Mouse (Mus musculus): ENCODE data around the gene Vps50. TPM values are rescaled to one million over a fixed set of nuclear protein-coding genes. Genes with fewer than 3 reads are reported as not detected.

Vps50 gene
- polyA plus RNA-seq, 1 experiment = 6.3 TPM

- Histone ChIP-seq H3K79me2 (ENCODE audit: control insufficient read depth, insufficient read depth) (no peaks in the 10 kb centered on the region), H3K79me3 (ENCODE audit: low read depth) (no peaks in the 10 kb centered on the region), H3K36me3 (ENCODE audit: control insufficient read depth, insufficient read depth) (no peaks in the 10 kb centered on the region), H3ac (ENCODE audit: control insufficient read depth, insufficient read length, low read depth) (no peak overlapping the region), H3K27me3 (ENCODE audit: control insufficient read depth, insufficient read depth, insufficient read length) (no peaks in the 10 kb centered on the region), H3K4me3 (ENCODE audit: insufficient read depth, poor library complexity, severe bottlenecking) (no peak overlapping the region)
- TF ChIP-seq MAX (IDR thresholded peaks at IDR 0.05) = no peak
- TF ChIP-seq MYOG (IDR thresholded peaks at IDR 0.05; ENCODE audit: control insufficient read depth, extremely low read depth, insufficient read length) = no peak
- no peak for TF ChIP-seq USF1 (IDR thresholded peaks at IDR 0.05; ENCODE audit: low read depth)
- no peak for TF ChIP-seq CTCF (IDR thresholded peaks at IDR 0.05; ENCODE audit: control insufficient read depth, insufficient read depth, insufficient read length)
- no peak for TF ChIP-seq MYOD1 (IDR thresholded peaks at IDR 0.05; ENCODE audit: control insufficient read depth, insufficient read length, low read depth)
- TF ChIP-seq FOSL1 (IDR thresholded peaks at IDR 0.05; ENCODE audit: insufficient read depth, low read length, poor library complexity, severe bottlenecking) = no peak
- no peak for TF ChIP-seq CEBPB (IDR thresholded peaks at IDR 0.05; ENCODE audit: low read depth)
Observed at GRCm38 (mm10) chr6:3468627-3469026, 29.6 kb upstream of the Vps50 start.

GRCm38 (mm10) chr6:3470706-3471105, 27.5 kb upstream of the Vps50 start:
- H3K4me3 ChIP-seq (ENCODE audit: insufficient read depth, poor library complexity, severe bottlenecking) = no peak overlapping the region
- no peak overlapping the region for H3ac ChIP-seq (ENCODE audit: control insufficient read depth, insufficient read length, low read depth)

GRCm38 (mm10) chr6:3476299-3476698, 21.9 kb upstream of the Vps50 start:
- Histone ChIP-seq H3ac (ENCODE audit: control insufficient read depth, insufficient read length, low read depth) (no peak overlapping the region), H3K36me3 (ENCODE audit: control insufficient read depth, insufficient read depth) (no peaks in the 10 kb centered on the region), H3K79me2 (ENCODE audit: control insufficient read depth, insufficient read depth) (no peaks in the 10 kb centered on the region), H3K79me3 (ENCODE audit: low read depth) (no peaks in the 10 kb centered on the region), H3K4me3 (ENCODE audit: insufficient read depth, poor library complexity, severe bottlenecking) (no peak overlapping the region), H3K27me3 (ENCODE audit: control insufficient read depth, insufficient read depth, insufficient read length) (peaks cover 3% of the 10 kb centered on the region)
- TF ChIP-seq CEBPB (IDR thresholded peaks at IDR 0.05; ENCODE audit: low read depth) = no peak
- TF ChIP-seq FOSL1 (IDR thresholded peaks at IDR 0.05; ENCODE audit: insufficient read depth, low read length, poor library complexity, severe bottlenecking) = no peak
- TF ChIP-seq MYOG (IDR thresholded peaks at IDR 0.05; ENCODE audit: control insufficient read depth, extremely low read depth, insufficient read length) = no peak
- no peak for TF ChIP-seq USF1 (IDR thresholded peaks at IDR 0.05; ENCODE audit: low read depth)
- no peak for TF ChIP-seq MAX (IDR thresholded peaks at IDR 0.05)
- TF ChIP-seq MYOD1 (IDR thresholded peaks at IDR 0.05; ENCODE audit: control insufficient read depth, insufficient read length, low read depth) = no peak
- no peak for TF ChIP-seq CTCF (IDR thresholded peaks at IDR 0.05; ENCODE audit: control insufficient read depth, insufficient read depth, insufficient read length)

More at GRCm38 (mm10) chr6:3470706-3471105, 27.5 kb upstream of the Vps50 start:
- H3K79me2 ChIP-seq (ENCODE audit: control insufficient read depth, insufficient read depth) = no peaks in the 10 kb centered on the region
- no peaks in the 10 kb centered on the region for H3K36me3 ChIP-seq (ENCODE audit: control insufficient read depth, insufficient read depth)
- peaks cover 3% of the 10 kb centered on the region for H3K27me3 ChIP-seq (ENCODE audit: control insufficient read depth, insufficient read depth, insufficient read length)
- no peaks in the 10 kb centered on the region for H3K79me3 ChIP-seq (ENCODE audit: low read depth)
- no peak for TF ChIP-seq FOSL1 (IDR thresholded peaks at IDR 0.05; ENCODE audit: insufficient read depth, low read length, poor library complexity, severe bottlenecking)

GRCm38 (mm10) chr6:3479853-3480252, 18.3 kb upstream of the Vps50 start:
- H3K79me3 ChIP-seq (ENCODE audit: low read depth) = no peaks in the 10 kb centered on the region
- H3K79me2 ChIP-seq (ENCODE audit: control insufficient read depth, insufficient read depth) = no peaks in the 10 kb centered on the region
- H3K27me3 ChIP-seq (ENCODE audit: control insufficient read depth, insufficient read depth, insufficient read length) = peaks cover 2% of the 10 kb centered on the region
- H3K4me3 ChIP-seq (ENCODE audit: insufficient read depth, poor library complexity, severe bottlenecking) = no peak overlapping the region
- no peaks in the 10 kb centered on the region for H3K36me3 ChIP-seq (ENCODE audit: control insufficient read depth, insufficient read depth)
- no peak overlapping the region for H3ac ChIP-seq (ENCODE audit: control insufficient read depth, insufficient read length, low read depth)
- TF ChIP-seq MYOG (IDR thresholded peaks at IDR 0.05; ENCODE audit: control insufficient read depth, extremely low read depth, insufficient read length) = no peak
- no peak for TF ChIP-seq USF1 (IDR thresholded peaks at IDR 0.05; ENCODE audit: low read depth)
- no peak for TF ChIP-seq CTCF (IDR thresholded peaks at IDR 0.05; ENCODE audit: control insufficient read depth, insufficient read depth, insufficient read length)
- TF ChIP-seq CEBPB (IDR thresholded peaks at IDR 0.05; ENCODE audit: low read depth) = no peak
- TF ChIP-seq FOSL1 (IDR thresholded peaks at IDR 0.05; ENCODE audit: insufficient read depth, low read length, poor library complexity, severe bottlenecking) = no peak
- no peak for TF ChIP-seq MAX (IDR thresholded peaks at IDR 0.05)
- TF ChIP-seq MYOD1 (IDR thresholded peaks at IDR 0.05; ENCODE audit: control insufficient read depth, insufficient read length, low read depth) = no peak

- no peaks in the 10 kb centered on the region for H3K27me3 ChIP-seq (ENCODE audit: control insufficient read depth, insufficient read depth, insufficient read length)
- no peaks in the 10 kb centered on the region for H3K79me2 ChIP-seq (ENCODE audit: control insufficient read depth, insufficient read depth)
- H3K36me3 ChIP-seq (ENCODE audit: control insufficient read depth, insufficient read depth) = no peaks in the 10 kb centered on the region
- no peak overlapping the region for H3ac ChIP-seq (ENCODE audit: control insufficient read depth, insufficient read length, low read depth)
- H3K4me3 ChIP-seq (ENCODE audit: insufficient read depth, poor library complexity, severe bottlenecking) = no peak overlapping the region
- H3K79me3 ChIP-seq (ENCODE audit: low read depth) = no peaks in the 10 kb centered on the region
- no peak for TF ChIP-seq MYOD1 (IDR thresholded peaks at IDR 0.05; ENCODE audit: control insufficient read depth, insufficient read length, low read depth)
- no peak for TF ChIP-seq MAX (IDR thresholded peaks at IDR 0.05)
Observed at GRCm38 (mm10) chr6:3481705-3482104, 16.5 kb upstream of the Vps50 start.

- no peak overlapping the region for H3K4me3 ChIP-seq (ENCODE audit: insufficient read depth, poor library complexity, severe bottlenecking)
- H3K27me3 ChIP-seq (ENCODE audit: control insufficient read depth, insufficient read depth, insufficient read length) = peaks cover 4% of the 10 kb centered on the region
- no peaks in the 10 kb centered on the region for H3K79me2 ChIP-seq (ENCODE audit: control insufficient read depth, insufficient read depth)
- no peak overlapping the region for H3ac ChIP-seq (ENCODE audit: control insufficient read depth, insufficient read length, low read depth)
- no peaks in the 10 kb centered on the region for H3K36me3 ChIP-seq (ENCODE audit: control insufficient read depth, insufficient read depth)
- no peaks in the 10 kb centered on the region for H3K79me3 ChIP-seq (ENCODE audit: low read depth)
- no peak for TF ChIP-seq CEBPB (IDR thresholded peaks at IDR 0.05; ENCODE audit: low read depth)
- no peak for TF ChIP-seq USF1 (IDR thresholded peaks at IDR 0.05; ENCODE audit: low read depth)
- TF ChIP-seq MAX (IDR thresholded peaks at IDR 0.05) = no peak
- TF ChIP-seq FOSL1 (IDR thresholded peaks at IDR 0.05; ENCODE audit: insufficient read depth, low read length, poor library complexity, severe bottlenecking) = no peak
- TF ChIP-seq MYOG (IDR thresholded peaks at IDR 0.05; ENCODE audit: control insufficient read depth, extremely low read depth, insufficient read length) = no peak
- TF ChIP-seq MYOD1 (IDR thresholded peaks at IDR 0.05; ENCODE audit: control insufficient read depth, insufficient read length, low read depth) = no peak
- TF ChIP-seq CTCF (IDR thresholded peaks at IDR 0.05; ENCODE audit: control insufficient read depth, insufficient read depth, insufficient read length) = no peak
Observed at GRCm38 (mm10) chr6:3485133-3485532, 13.0 kb upstream of the Vps50 start.

Data from C2C12 (cell line).